In the genomic region with DNA sequence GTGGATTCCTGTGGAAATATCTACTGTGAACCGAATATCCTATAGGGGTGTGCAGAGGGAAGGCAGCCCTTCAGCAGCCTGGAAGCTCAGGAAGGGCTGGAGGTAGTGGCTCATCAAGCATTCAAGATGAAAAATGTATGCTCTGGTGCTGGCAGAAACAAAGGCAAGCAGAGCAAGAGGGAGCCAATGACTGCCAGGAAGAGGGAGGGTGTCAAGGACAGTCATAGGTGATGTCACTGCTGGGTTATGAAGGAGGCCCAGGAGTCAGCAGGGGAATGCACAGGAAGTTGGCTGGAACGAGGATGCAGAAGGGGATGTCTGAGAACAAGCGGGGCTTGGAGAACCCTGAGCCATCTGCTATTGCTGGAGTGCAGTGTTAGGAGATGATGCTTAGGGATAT, we compare ENCODE assay signal across 10 mouse cellular contexts. TPM values are rescaled to one million over a fixed set of nuclear protein-coding genes. Genes with fewer than 3 reads are reported as not detected.
DNase-seq lines count a peak whose midpoint lies in the region; ATAC-seq and TF ChIP-seq lines count a peak whose summit lies in the region.
"Had no signal": no experiment of that assay in that cellular context is flagged by ENCODE, and none has a peak within 500 bp of the region (broad histone marks: within the 10 kb centered on the region; RNA-seq: fewer than 3 reads in every experiment).

No protein-coding gene starts in this region.

- WGBS in kidney, adult 2 months, result 56% methylated on average over 3 of the region's 3 CpGs

- H3K27ac ChIP-seq in kidney, adult 2 months (ENCODE audit: insufficient read depth, low read depth, low read length), result peak overlapping the region; percentile 22; the same call in 1 of the 2 replicates

- H3K36me3 ChIP-seq in kidney, adult 2 months (ENCODE audit: control insufficient read depth, insufficient read depth, low read length), result no peaks in the 10 kb centered on the region

- peak; percentile 52; the same call in 1 of the 2 replicates for ATAC-seq in common myeloid progenitor, adult 5-6 weeks (replicated peaks; ENCODE audit: low read depth, poor library complexity, severe bottlenecking)

- H3K27me3 ChIP-seq in kidney, adult 2 months (replicated peaks; ENCODE audit: control insufficient read depth, insufficient read depth, low read length), result no peaks in the 10 kb centered on the region

- DNase-seq in kidney, adult 2 months, result no peak
- no peak for DNase-seq in kidney, adult 11 months
- DNase-seq in adrenal gland, adult 8-10 months, result peak; percentile 47
- peak; percentile 14 for DNase-seq in lung, postnatal 14 days
- DNase-seq in spleen, postnatal 10 days (ENCODE audit: low spot score in 2 of 2), result no peak
- DNase-seq in testis, postnatal 14 days (ENCODE audit: low spot score), result no peak
- no peak for DNase-seq in frontal cortex, postnatal 36 days (ENCODE audit: low spot score in 2 of 2)
- DNase-seq: kidney, adult 18-20 months; right cerebral cortex, postnatal 25 days had no signal

- no peak for TF ChIP-seq POLR2A in kidney, adult 2 months (IDR thresholded peaks at IDR 0.05; ENCODE audit: low read depth, low read length)

- TF ChIP-seq CTCF in kidney, adult 2 months (conservative IDR thresholded peaks at IDR 0.05; ENCODE audit: insufficient read depth, insufficient read length, low read depth, low read length), result no peak

- peaks cover 9% of the 10 kb centered on the region for H3K4me1 ChIP-seq in kidney, adult 2 months (ENCODE audit: control insufficient read depth, insufficient read depth, low read length)

- no peak overlapping the region for H3K4me3 ChIP-seq in kidney, adult 2 months (ENCODE audit: insufficient read depth, low read depth, low read length)

RNA-seq across cellular contexts. Expression of a gene that starts 24.9 kb away (rescaled TPM):
- polyA plus RNA-seq in kidney, adult 2 months (2012; rRNA removed), result 14.4 and 18.6 TPM in 2 replicates
- total RNA-seq in adrenal gland, adult 8-10 months (2022), result 10 to 100 TPM; 29.2 to 46.0 (median 37.0) TPM
- 28.8 and 45.0 TPM in 2 replicates for total RNA-seq in common myeloid progenitor, adult 5-6 weeks (2017)

Comparison
In these comparisons a context has a peak if more than half of its experiments do, and no peak if none do; other contexts are left out.
1. DNase-seq: peak in adrenal gland, adult 8-10 months (single experiment) and lung, postnatal 14 days (single experiment); none in kidney, adult 2 months (single experiment), kidney, adult 11 months (single experiment), spleen, postnatal 10 days (0 of 2), testis, postnatal 14 days (single experiment) and frontal cortex, postnatal 36 days (0 of 2).